ENCODE assay signal across 8 mouse cellular contexts in the genomic region with DNA sequence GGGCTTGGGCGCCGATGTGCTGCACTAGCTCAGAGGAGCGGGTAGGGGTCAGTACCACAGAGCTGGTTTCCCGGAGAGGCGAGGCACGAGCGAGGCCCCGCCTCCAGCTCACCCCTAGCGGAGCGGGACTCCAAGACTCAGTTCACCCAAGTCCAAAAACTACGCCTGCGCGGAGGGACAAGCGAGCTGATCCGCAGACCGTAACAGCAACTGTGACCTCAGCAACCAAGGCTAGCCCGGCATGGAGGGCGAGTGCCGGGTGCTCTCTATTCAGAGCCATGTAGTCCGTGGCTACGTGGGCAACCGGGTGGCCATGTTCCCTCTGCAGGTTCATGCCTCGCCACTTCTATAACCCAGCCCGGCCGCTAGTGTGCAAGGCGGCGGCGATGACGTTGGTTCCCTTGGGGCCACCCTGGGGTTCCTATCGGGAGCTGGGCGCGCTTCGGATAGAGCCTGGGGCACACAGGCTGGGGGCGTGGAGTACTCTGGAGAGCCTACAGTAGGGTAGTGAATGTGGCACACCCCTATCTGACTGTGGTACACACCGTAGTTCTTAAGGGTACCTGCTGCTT. TPM values are rescaled to one million over a fixed set of nuclear protein-coding genes. Genes with fewer than 3 reads are reported as not detected.
A peak's percentile ranks its signal among the peaks of the same experiment; 100 is the strongest.
DNase-seq lines count a peak whose midpoint lies in the region; ATAC-seq and TF ChIP-seq lines count a peak whose summit lies in the region.

No protein-coding gene starts in this region.

- 0 out of 2 replicates have a peak, but pooled peaks cover 3% of the 10 kb centered on the region for H3K4me1 ChIP-seq in embryonic facial prominence, embryonic 14.5 days (ENCODE audit: control insufficient read depth, insufficient read depth, low read length)
- H3K4me1 ChIP-seq in hindbrain, embryonic 12.5 days = peaks cover 9% of the 10 kb centered on the region
- 0 out of 2 replicates have a peak, but pooled peaks cover 4% of the 10 kb centered on the region for H3K4me1 ChIP-seq in limb, embryonic 14.5 days (ENCODE audit: control insufficient read depth, insufficient read depth, low read length)
- H3K4me1 ChIP-seq in midbrain, embryonic 15.5 days = peaks cover 14% of the 10 kb centered on the region
- peaks cover 17% of the 10 kb centered on the region for H3K4me1 ChIP-seq in thymus, adult 2 months (replicated peaks; ENCODE audit: control insufficient read depth, insufficient read depth, low read length)

- H3K36me3 ChIP-seq in embryonic facial prominence, embryonic 14.5 days (ENCODE audit: control insufficient read depth, insufficient read depth, low read length) = no peaks in the 10 kb centered on the region
- H3K36me3 ChIP-seq in hindbrain, embryonic 12.5 days = no peaks in the 10 kb centered on the region
- no peaks in the 10 kb centered on the region for H3K36me3 ChIP-seq in limb, embryonic 14.5 days (ENCODE audit: control insufficient read depth, insufficient read depth, low read length)
- H3K36me3 ChIP-seq in midbrain, embryonic 15.5 days (replicated peaks) = no peaks in the 10 kb centered on the region
- no peaks in the 10 kb centered on the region for H3K36me3 ChIP-seq in thymus, adult 2 months (ENCODE audit: control insufficient read depth, insufficient read depth, low read length)

- no peaks in the 10 kb centered on the region for H3K9me3 ChIP-seq in embryonic facial prominence, embryonic 14.5 days (ENCODE audit: control insufficient read depth, low read length)
- no peaks in the 10 kb centered on the region for H3K9me3 ChIP-seq in hindbrain, embryonic 12.5 days (replicated peaks)
- no peaks in the 10 kb centered on the region for H3K9me3 ChIP-seq in limb, embryonic 14.5 days (ENCODE audit: control insufficient read depth, low read length)
- no peaks in the 10 kb centered on the region for H3K9me3 ChIP-seq in midbrain, embryonic 15.5 days

- peak; percentile 75 for DNase-seq in adrenal gland, adult 2 months
- DNase-seq in adrenal gland, adult 8-10 months = no peak
- DNase-seq in WW6 (ENCODE audit: low read depth, low spot score) = peak; percentile 84
- peak; percentile 90 for DNase-seq in embryonic facial prominence, embryonic 14.5 days (ENCODE audit: low spot score)
- peak; percentile 76 for DNase-seq in limb, embryonic 14.5 days (ENCODE audit: low spot score)
- DNase-seq in thymus, adult 2 months = peak; percentile 62

- H3K9ac ChIP-seq in embryonic facial prominence, embryonic 14.5 days (ENCODE audit: low read depth, low read length) = peak overlapping the region; percentile 63
- H3K9ac ChIP-seq in hindbrain, embryonic 12.5 days = peak overlapping the region; percentile 61
- H3K9ac ChIP-seq in limb, embryonic 14.5 days (ENCODE audit: low read depth, low read length, severe bottlenecking) = peak overlapping the region; percentile 58
- H3K9ac ChIP-seq in midbrain, embryonic 15.5 days = peak overlapping the region; percentile 52

- H3K27ac ChIP-seq in embryonic facial prominence, embryonic 14.5 days (replicated peaks; ENCODE audit: low read depth, low read length) = no peak overlapping the region
- H3K27ac ChIP-seq in hindbrain, embryonic 12.5 days = no peak overlapping the region
- H3K27ac ChIP-seq in limb, embryonic 14.5 days (replicated peaks; ENCODE audit: low read depth, low read length) = no peak overlapping the region
- peak overlapping the region; percentile 4; the same call in 1 of the 2 replicates for H3K27ac ChIP-seq in midbrain, embryonic 15.5 days
- no peak overlapping the region for H3K27ac ChIP-seq in thymus, adult 2 months (ENCODE audit: control insufficient read depth, insufficient read depth, low read length)

- TF ChIP-seq POLR2A in limb, embryonic 14.5 days (IDR thresholded peaks at IDR 0.05; ENCODE audit: borderline replicate concordance, extremely low read depth, insufficient read depth, insufficient read length) = no peak
- TF ChIP-seq POLR2A in thymus, adult 2 months (IDR thresholded peaks at IDR 0.05; ENCODE audit: control insufficient read depth, extremely low read depth, insufficient read depth, low read length, poor library complexity) = 0 out of 2 replicates have a peak, but pooled peaks have one; percentile 28

- TF ChIP-seq CTCF in thymus, adult 2 months (IDR thresholded peaks at IDR 0.05; ENCODE audit: borderline replicate concordance, control insufficient read depth, extremely low read depth, insufficient read depth, low read length, poor library complexity) = no peak

- 2% methylated on average over 25 of the region's 35 CpGs for WGBS in embryonic facial prominence, embryonic 14.5 days
- WGBS in hindbrain, embryonic 12.5 days = under 1% methylated on average over 35 of the region's 35 CpGs
- 4% methylated on average over 35 of the region's 35 CpGs for WGBS in limb, embryonic 14.5 days
- WGBS in midbrain, embryonic 15.5 days = under 1% methylated on average over 35 of the region's 35 CpGs
- WGBS in thymus, adult 2 months = 2% methylated on average over 35 of the region's 35 CpGs

- peak; percentile 97 for ATAC-seq in embryonic facial prominence, embryonic 14.5 days (ENCODE audit: low read depth)
- peak; percentile 96 for ATAC-seq in hindbrain, embryonic 12.5 days (ENCODE audit: low FRiP score)
- ATAC-seq in limb, embryonic 14.5 days (ENCODE audit: low FRiP score, low read depth) = peak; percentile 93
- ATAC-seq in midbrain, embryonic 15.5 days (replicated peaks) = peak; percentile 95

- peak overlapping the region; percentile 51 for H3K4me3 ChIP-seq in embryonic facial prominence, embryonic 14.5 days (ENCODE audit: low read depth, low read length)
- peak overlapping the region; percentile 50 for H3K4me3 ChIP-seq in hindbrain, embryonic 12.5 days
- H3K4me3 ChIP-seq in limb, embryonic 14.5 days (replicated peaks; ENCODE audit: low read length) = peak overlapping the region; percentile 52
- peak overlapping the region; percentile 57 for H3K4me3 ChIP-seq in midbrain, embryonic 15.5 days
- H3K4me3 ChIP-seq in thymus, adult 2 months (ENCODE audit: control insufficient read depth, insufficient read depth, low read length) = peak overlapping the region; percentile 76

- peak overlapping the region; percentile 90 for H3K4me2 ChIP-seq in embryonic facial prominence, embryonic 14.5 days (ENCODE audit: low read depth, low read length)
- H3K4me2 ChIP-seq in hindbrain, embryonic 12.5 days (replicated peaks) = peak overlapping the region; percentile 85
- H3K4me2 ChIP-seq in limb, embryonic 14.5 days (replicated peaks; ENCODE audit: low read depth, low read length, severe bottlenecking) = peak overlapping the region; percentile 83
- peak overlapping the region; percentile 96 for H3K4me2 ChIP-seq in midbrain, embryonic 15.5 days

- H3K27me3 ChIP-seq in embryonic facial prominence, embryonic 14.5 days (replicated peaks; ENCODE audit: control insufficient read depth, insufficient read depth, low read length) = peaks cover 6% of the 10 kb centered on the region
- H3K27me3 ChIP-seq in hindbrain, embryonic 12.5 days = peaks cover 11% of the 10 kb centered on the region; the same call in 1 of the 2 replicates
- peaks cover 6% of the 10 kb centered on the region; the same call in 1 of the 2 replicates for H3K27me3 ChIP-seq in limb, embryonic 14.5 days (ENCODE audit: control insufficient read depth, insufficient read depth, low read length)
- peaks cover 7% of the 10 kb centered on the region for H3K27me3 ChIP-seq in midbrain, embryonic 15.5 days (replicated peaks)
- no peaks in the 10 kb centered on the region for H3K27me3 ChIP-seq in thymus, adult 2 months (ENCODE audit: control insufficient read depth, insufficient read depth, low read length)

RNA-seq across cellular contexts. Expression of a gene that starts 17.2 kb away (rescaled TPM):
- total RNA-seq in adrenal gland, adult 2 months (2021) = 10 to 100 TPM; 21.7 to 31.2 TPM
- polyA plus RNA-seq in adrenal gland, adult 2 months (2012; rRNA removed) = 18.7 and 21.3 TPM in 2 replicates
- 10 to 100 TPM; 31.7 to 46.1 (median 42.1) TPM for total RNA-seq in adrenal gland, adult 8-10 months (2022)
- polyA plus RNA-seq in embryonic facial prominence, embryonic 14.5 days (2014; fragmentation: Nextera tagmentation; extraction: Ambion mirVana) = 8.1 and 8.2 TPM in 2 replicates
- 12.2 and 13.0 TPM in 2 replicates for polyA plus RNA-seq in hindbrain, embryonic 12.5 days (2016; fragmentation: Nextera tagmentation; extraction: Ambion mirVana)
- polyA plus RNA-seq in limb, embryonic 14.5 days (2012; rRNA removed) = 9.8 and 11.2 TPM in 2 replicates
- 8.8 and 8.9 TPM in 2 replicates for polyA plus RNA-seq in limb, embryonic 14.5 days (2014; fragmentation: Nextera tagmentation; extraction: Ambion mirVana)
- polyA plus RNA-seq in midbrain, embryonic 15.5 days (2015; fragmentation: Nextera tagmentation; extraction: Ambion mirVana) = 48.9 and 52.3 TPM in 2 replicates
- 26.1 and 28.8 TPM in 2 replicates for polyA plus RNA-seq in thymus, adult 2 months (2012; rRNA removed)

RNA-seq across cellular contexts. Expression of a gene that starts 35.2 kb away (rescaled TPM):
- total RNA-seq in adrenal gland, adult 2 months (2021) = not detected
- polyA plus RNA-seq in adrenal gland, adult 2 months (2012; rRNA removed) = not detected in 2 replicates
- not detected for total RNA-seq in adrenal gland, adult 8-10 months (2022)
- polyA plus RNA-seq in embryonic facial prominence, embryonic 14.5 days (2014; fragmentation: Nextera tagmentation; extraction: Ambion mirVana) = not detected in 2 replicates
- not detected in 2 replicates for polyA plus RNA-seq in hindbrain, embryonic 12.5 days (2016; fragmentation: Nextera tagmentation; extraction: Ambion mirVana)
- polyA plus RNA-seq in limb, embryonic 14.5 days (2012; rRNA removed) = not detected in 2 replicates
- not detected in 2 replicates for polyA plus RNA-seq in limb, embryonic 14.5 days (2014; fragmentation: Nextera tagmentation; extraction: Ambion mirVana)
- polyA plus RNA-seq in midbrain, embryonic 15.5 days (2015; fragmentation: Nextera tagmentation; extraction: Ambion mirVana) = not detected in 2 replicates
- 0.09 TPM in 1 of 2 replicates, not detected in the other for polyA plus RNA-seq in thymus, adult 2 months (2012; rRNA removed)

RNA-seq across cellular contexts. Expression of a gene that starts 56.5 kb away (rescaled TPM):
- total RNA-seq in adrenal gland, adult 2 months (2021) = 100 to 1,000 TPM; 380 to 402 TPM
- polyA plus RNA-seq in adrenal gland, adult 2 months (2012; rRNA removed) = 67.7 and 81.7 TPM in 2 replicates
- 100 to 1,000 TPM; 276 to 340 (median 329) TPM for total RNA-seq in adrenal gland, adult 8-10 months (2022)
- 249 and 258 TPM in 2 replicates for polyA plus RNA-seq in embryonic facial prominence, embryonic 14.5 days (2014; fragmentation: Nextera tagmentation; extraction: Ambion mirVana)
- 127 and 138 TPM in 2 replicates for polyA plus RNA-seq in hindbrain, embryonic 12.5 days (2016; fragmentation: Nextera tagmentation; extraction: Ambion mirVana)
- 126 and 157 TPM in 2 replicates for polyA plus RNA-seq in limb, embryonic 14.5 days (2012; rRNA removed)
- polyA plus RNA-seq in limb, embryonic 14.5 days (2014; fragmentation: Nextera tagmentation; extraction: Ambion mirVana) = 303 and 338 TPM in 2 replicates
- 83.9 and 92.7 TPM in 2 replicates for polyA plus RNA-seq in midbrain, embryonic 15.5 days (2015; fragmentation: Nextera tagmentation; extraction: Ambion mirVana)
- polyA plus RNA-seq in thymus, adult 2 months (2012; rRNA removed) = 212 and 247 TPM in 2 replicates
